Mouse (Mus musculus): ENCODE data around the gene Tmem151b.

The Tmem151b gene

DNA sequence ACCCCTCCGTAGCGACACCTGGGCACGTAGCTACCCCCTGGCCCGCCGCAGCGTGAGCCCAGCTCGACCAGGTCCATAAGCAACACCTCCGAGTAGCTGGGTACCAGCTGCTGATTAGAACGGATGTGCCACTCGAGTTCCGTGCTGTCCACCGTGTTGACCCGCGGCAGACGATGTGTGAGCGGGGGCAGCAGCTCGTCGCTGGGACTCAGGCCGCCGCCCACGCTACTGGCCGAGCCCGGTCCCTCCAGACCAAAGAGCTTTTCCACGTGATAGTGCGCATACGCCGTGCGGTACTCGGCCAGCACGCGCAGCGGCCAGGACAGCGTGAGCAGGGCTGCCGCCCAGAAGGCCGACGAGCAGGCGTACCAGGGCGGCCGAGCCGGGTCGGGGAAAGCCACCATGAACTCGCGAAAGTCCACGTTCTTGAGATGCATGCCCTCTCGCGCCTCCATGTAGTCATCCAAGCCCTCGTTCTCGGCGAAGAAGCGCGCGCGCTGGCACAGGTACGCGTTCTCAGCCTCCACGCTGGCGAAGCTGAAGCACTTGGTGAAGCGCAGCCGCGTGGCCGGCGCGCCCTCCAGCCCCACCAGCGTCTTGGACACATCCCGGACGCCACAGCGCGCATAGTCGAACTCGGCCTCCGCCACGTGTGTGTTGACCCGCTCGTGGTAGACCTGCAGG, 4.1 kb downstream of the Tmem151b start:
- no peak for DNase-seq (ENCODE audit: low read depth)

DNA sequence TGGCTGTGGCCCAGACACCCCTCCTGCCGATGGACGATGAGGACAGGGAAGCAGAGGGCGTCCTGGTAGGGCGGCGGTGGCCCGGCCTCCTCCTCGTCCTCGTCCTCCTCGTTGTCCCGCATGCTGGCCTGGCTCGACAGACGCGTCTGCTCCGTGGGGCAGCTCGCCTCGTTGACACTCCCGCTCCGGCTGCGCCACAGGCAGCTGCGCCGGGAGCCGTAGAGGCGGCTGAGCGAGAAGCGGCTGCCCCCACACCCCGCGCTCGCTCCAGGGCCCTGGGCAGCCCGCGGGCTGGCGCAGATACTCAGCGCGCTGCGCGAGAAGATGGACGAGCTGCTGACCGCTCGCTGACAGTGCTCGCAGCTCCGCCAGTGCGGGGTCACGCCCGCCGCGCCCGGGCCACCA, 4.6 kb downstream of the Tmem151b start:
- no peak for DNase-seq (ENCODE audit: low read depth)

DNA sequence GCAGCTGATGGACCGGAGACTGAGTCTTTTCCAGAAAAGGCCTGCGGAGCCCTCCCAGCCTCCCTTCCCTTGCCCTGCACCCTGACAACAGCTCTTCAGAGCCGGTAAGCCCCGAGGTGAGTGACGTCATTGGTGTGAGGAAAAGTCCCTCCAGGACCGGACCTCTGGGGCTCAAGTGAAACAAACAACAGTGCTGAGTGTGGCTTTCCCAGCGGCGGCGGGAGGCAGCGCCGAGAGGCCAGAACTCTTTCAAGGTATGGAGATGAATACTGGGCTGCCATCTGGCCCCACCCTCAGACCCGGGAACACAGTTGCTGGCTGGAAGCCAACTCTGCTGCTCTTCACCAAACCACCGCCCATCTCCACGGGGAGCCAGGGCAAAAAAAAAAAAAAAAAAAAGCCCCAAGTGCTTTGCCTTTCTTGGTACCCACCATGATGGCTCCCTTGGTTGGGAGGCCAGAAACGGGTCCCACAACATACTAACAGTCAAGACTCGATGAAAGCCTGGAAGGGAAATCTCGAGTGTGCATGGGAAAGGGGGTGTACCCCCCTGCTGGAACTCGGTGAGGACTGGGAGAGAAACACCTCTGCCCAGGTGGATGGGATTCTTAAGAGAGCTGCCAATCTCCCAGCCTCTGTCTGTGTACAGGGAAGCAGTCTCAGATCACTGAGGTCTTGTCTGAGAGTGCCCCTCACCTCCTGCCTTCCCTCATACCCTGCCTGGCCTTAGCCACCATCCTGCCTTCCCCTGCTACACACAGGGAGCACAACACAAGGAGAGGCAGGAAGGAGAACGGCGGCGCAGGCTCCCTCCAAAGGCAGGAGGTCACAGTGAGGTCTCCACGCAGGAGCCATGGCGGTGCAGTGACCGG, 5.2 kb downstream of the Tmem151b start:
- DNase-seq (ENCODE audit: low read depth) = no peak

DNA sequence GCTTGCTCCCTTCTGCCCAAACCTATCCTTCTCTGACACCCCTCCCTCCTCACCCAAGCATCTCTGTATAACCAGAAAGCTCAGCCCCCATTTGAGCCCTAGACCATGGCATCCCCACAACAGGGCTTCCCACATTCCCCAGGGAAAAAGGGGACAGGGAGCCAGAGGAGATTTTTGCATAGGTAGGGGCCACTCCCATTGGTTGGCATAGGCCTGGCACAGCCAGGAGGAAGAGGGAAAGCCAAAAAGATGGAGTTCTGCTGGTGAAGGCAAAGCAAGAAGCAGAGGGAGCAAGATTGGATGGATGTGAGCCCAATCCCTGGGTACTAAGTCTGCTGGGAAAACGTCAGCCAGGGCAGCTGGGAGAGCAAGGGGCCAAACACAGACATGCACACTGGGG, 6.4 kb downstream of the Tmem151b start:
- DNase-seq (ENCODE audit: low read depth) = no peak

DNA sequence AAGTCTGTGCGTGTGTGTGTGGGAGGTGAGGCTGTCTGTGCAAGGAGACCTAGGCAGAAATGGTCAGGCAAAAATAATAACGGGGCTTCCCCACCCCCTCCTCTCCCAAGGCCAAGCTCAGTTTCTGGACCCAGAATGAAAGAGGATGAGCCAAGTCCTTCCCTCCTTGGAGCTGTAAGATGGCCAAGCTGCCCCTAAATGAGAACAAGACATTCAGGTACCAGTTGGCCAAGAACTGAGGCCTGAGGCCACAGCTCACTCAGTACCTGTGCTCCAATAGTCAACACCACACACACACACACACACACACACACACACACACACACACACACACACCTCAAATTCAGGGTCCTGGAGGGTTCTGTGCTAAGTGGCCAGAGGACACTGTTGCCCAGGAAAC, 6.8 kb downstream of the Tmem151b start:
- DNase-seq (ENCODE audit: low read depth) = no peak

DNA sequence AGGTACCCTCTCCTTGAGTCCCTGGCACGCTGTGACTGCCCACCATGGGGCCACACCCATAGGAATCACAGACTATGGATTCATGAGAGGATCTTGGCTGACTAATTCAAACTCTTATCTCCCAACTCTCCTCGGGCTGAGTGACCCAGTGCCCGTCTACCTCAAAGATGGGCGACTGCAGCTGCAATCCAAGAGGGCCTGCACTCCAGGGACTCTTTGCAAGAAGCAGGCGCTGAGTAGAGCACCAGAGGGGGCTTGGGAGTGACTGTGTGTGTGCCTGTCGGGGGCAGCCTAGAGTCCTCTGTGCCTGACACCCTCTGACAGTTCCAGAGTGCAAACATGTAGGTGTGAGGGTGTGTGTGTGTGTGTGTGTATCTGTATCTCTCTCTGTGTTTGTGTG, 7.3 kb downstream of the Tmem151b start:
- DNase-seq (ENCODE audit: low read depth) = no peak

DNA sequence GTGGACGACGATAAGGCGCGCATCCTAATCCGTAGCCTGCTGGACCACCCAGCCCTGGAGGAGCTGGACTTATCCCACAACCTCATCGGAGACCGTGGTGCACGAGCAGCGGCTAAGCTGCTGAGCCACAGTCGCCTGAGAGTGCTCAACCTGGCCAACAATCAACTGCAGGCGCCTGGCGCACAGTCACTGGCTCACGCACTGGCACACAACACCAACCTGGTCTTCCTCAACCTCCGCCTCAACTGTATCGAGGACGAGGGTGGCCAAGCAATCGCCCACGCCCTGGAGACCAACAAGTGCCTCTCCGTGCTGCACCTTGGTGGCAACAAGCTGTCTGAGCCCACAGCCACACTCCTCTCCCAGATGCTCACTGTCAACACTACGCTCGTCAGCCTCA, 9.8 kb downstream of the Tmem151b start:
- DNase-seq (ENCODE audit: low read depth) = no peak

DNA sequence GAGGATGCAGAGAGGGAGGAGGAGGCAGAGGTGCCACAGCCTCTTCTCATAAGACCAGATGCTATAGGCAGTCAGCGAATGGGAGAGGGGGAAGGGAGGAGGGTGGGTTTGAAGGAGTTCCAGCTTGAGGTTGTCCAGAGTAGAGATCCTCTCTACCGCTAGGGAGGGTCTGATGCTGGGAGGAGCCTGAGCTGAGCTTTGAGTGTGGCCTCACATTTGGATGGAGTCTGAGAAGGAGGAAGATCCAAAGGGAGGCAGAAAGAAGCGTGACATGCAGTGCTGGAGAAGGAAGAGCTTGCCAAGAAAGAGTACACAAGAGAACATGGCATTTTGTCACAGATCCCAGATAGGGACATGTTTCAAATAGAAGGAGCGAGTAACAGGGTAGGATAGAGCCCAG, 11.1 kb downstream of the Tmem151b start:
- no peak for DNase-seq (ENCODE audit: low read depth)

DNA sequence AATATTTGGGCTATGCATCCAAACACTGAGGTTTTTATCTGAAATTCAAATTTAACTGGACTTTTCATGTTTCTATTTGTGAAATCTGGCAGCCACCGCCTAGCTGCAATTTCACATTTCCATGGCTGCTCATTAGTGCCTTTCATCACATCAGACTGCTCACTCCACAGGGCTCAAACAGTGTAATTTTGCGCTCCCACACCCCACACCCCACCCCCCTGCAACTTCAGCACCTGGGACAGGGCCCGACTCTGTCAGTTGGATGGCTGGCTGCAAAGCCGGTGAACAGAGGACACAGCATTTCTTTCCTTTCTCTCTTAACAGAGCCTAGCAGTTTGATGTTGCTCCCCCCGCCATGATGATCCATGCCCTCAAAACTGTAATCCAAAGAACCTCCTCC, 13.2 kb downstream of the Tmem151b start:
- no peak for DNase-seq (ENCODE audit: low read depth)

DNA sequence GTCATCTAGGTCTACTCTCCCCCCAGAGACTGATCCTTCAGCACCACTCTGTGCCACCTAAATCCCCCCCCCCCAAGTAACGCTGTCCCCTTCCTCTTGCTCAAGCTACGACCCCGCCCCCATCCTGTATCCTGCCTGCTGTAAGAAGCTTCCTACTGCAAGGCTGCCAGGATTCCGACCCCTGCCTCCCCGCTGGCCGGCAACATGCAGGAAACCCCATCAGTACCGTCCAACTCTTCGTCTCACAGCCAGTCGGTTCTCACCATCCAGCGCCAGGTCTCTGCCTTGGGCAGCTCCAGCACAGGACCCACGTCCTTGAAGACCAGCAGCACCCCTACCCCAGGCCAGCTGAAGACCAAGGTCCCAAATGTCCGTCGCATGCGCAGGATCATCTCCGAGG, 16.6 kb downstream of the Tmem151b start:
- no peak for DNase-seq (ENCODE audit: low read depth)

DNA sequence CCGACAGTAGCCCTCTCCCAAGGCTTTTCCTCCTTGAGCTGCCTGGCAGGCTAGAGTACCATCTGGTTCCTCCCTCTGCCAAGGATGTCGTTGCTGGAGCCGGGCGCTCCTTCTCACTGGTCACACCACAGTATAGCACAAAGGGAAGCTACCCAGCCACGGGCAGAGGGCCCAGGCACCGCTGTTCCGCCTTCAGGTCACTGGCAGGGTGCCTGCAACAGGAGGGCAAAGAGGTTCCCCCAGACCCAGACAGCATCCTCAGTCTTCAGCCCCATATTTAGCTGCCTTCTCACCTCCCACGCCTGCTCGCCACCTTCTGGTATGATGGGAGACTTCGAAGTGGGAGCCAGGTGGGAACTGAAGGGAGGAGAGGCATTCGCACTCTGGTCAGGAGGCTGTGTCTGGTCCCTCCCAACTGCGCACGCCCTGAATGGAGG, 19.1 kb downstream of the Tmem151b start:
- no peak for DNase-seq (ENCODE audit: low read depth)

DNA sequence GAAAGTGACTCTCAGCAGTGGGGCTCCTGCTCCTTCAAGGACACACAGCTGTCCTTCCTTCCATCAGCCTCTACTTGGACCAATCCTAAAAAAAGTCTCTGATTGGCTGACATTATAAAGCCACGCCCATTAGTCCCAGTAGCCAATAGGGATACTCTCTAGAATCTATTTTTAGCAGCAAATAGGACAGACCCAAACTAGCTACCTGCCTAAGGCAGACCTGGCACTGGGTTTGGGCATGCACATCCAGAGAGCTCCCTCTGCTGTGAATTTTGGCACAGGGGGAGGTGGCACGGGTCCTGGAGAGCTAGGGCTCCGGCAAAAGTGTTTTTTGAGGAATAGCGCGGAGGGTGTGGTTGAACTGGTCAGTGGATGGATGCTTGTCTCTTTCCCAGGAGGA, 22.9 kb downstream of the Tmem151b start:
- DNase-seq (ENCODE audit: low read depth) = no peak

DNA sequence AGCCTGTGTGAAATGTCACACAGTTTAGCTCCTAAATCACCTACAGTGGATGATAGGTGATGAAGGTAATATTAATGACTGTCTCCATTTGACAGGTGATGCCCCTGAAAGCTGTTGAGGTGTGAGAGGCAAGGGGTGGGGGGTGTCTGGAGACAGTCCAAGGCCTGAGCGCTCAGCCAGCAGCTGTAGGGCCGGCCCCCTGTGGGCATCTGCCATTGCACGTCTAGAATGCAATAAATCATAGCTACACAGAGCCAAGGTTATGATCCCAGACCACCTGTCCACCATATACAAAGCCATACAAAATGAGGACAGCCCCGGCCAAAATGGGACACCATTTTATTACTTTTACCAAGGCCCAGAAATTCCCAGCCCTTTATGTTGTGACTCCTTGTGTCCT, 24.5 kb downstream of the Tmem151b start:
- no peak for DNase-seq (ENCODE audit: low read depth)

DNA sequence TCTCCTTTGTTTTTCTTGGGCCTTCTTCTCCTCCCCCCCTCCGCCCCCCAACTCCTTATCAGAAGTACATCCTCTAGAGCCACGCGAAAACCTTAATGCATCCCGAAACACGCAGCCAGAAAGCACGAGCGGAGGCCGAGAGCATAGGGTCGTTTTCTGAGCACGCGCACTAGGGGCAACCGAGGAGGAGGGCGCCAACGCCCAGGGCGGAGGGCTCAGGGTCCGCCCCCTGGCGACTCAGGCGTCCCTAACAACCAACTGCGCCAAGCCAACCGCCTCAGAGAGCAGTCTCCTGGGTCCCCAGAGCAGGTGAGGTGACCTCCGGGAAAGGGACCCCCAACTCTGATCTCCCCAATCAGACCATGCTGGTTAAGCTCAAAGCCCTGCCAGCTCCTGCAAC, 26.2 kb downstream of the Tmem151b start, which contains the start of gene Tcte1:
Gene Tcte1, plus strand, starts transcription at position 172 of the 400 bp plus-strand sequence.
- DNase-seq (ENCODE audit: low read depth) = no peak

DNA sequence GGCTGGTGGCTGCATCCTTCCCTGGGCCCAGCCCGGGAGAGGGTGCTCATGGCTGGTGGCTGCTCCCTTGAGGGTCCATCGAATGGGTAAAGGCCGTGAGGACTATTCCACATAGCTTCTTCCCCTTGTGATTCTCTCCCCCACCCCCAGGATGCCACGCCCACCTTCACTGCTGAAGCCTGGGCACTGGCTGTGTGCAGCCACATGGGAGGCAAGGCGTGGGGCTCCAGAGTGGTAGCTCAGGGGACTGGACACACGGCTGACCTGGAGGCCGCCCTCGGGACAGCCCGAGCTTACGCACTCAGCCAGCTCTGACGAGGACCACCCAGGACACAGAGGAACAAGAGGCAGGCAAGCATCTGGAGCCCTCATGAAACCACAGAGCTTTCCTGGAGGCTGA, 29.3 kb downstream of the Tmem151b start:
- no peak for DNase-seq (ENCODE audit: low read depth)

DNA sequence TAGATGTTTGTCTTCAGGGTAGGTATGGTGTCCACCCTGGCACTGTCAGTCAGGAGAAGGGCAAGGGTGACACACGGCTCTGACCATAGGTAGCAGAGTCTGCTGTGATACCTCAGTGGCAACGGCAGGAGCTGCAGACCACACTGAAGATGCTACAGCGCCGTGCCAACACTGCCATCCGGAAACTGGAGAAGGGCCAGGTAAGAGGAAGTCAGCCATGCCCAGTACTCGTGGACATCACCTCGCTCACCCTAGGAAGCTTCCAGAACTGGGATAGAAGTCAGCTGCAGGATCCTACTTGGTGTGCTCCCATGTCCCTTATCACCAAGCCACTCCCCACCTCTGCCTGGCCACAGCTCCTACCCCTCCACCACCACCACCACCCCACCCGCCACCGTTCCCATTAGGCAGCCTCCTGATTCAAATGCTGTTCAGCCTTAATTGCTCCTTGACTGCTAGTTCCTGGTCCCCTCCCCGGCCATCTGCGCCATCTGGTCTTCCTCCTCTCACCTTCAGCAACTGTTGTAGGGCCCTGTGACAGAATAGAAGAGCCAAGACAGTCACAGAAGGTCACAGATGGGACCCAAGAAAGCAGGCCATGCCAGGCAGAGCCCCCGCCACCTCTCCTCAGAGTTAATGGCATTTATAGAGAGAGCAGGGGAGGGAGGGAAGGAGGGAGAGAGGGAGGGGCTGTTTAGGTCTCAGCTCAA, 30.6 kb downstream of the Tmem151b start:
- DNase-seq (ENCODE audit: low read depth) = no peak

DNA sequence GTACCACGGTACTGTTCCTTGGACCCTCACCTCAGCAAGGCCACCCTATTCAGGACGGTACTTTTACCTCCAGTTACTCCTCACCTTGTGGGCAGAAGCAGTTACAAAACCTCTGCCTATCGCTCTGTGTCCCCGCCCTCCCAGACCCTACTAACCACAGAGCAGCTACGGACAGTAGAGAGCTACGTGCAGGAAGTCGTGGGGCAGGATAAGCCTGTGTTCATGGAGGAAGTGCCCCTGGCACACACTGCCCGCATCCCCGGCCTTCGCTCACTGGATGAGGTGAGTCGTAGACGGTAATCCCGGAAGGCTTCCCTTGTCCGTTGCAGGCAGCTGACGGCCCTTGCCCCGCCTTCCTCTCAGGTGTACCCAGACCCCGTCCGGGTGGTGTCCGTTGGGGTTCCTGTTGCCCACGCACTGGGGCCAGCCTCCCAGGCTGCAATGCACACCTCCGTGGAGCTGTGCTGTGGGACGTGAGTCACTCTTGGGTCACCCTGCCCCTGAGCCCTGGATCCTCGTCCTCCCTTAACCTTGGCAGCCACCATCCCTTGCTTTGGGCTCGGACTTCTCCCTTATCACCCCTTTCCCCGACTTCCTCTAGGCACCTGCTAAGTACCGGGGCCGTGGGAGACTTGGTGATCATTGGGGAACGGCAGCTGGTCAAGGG, 31.8 kb downstream of the Tmem151b start:
- no peak for DNase-seq (ENCODE audit: low read depth)

DNA sequence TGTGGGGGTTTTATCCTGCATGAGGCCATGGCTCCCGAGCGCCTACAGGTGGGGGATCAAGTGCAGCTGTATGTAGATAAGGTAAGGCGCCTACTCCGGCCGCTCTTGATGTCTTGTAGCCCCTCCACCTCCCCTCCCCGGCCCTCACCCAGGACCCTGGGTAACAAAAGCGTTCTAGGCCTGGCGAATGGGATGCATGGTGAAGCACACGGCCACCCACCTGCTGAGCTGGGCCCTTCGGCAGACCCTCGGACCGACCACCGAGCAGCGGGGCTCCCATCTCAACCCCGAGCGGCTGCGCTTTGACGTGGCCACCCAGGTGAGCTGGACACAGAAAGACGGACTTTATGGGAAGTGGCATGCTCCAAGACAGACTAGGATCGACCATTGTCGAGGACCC, 32.3 kb downstream of the Tmem151b start:
- no peak for DNase-seq (ENCODE audit: low read depth)

DNA sequence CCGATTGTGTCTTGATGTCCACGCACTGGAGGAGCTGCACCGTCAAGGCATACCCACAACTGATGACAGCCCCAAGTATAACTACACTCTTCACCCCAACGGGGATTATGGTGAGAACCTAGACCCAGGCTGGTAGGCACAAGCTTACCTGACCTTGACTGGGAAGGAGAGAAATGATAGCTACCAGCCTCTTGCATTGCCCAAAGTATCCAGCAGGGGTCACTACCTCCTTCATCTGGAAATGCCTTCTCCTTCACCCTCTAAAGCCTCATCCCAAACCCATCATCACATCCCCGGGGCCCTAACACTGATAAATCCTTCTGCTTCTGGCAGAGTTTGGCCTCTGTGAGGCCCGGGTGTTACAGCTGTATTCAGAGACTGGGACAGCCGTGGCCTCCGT, 33.0 kb downstream of the Tmem151b start:
- peak; percentile 19 for DNase-seq (ENCODE audit: low read depth)

DNA sequence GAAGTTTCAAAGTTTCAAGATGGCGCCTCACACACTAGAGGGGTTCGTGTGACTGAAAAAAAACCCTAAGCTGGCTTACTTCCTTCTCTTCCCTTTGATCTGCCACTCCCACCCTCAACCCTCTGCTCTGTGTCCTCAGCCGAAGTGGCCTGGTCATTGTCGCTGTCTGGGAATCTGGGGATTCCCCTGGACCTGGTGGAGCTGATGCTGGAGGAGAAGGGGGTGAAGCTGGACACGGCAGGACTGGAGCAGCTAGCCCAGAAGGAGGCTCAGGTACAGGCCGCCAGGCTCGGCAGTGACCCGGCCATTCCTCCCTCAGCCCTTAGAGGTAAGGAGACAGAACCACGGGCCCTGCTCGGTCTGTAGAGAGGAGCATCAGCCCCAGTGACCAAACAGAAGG, 33.7 kb downstream of the Tmem151b start:
- DNase-seq (ENCODE audit: low read depth) = no peak

DNA sequence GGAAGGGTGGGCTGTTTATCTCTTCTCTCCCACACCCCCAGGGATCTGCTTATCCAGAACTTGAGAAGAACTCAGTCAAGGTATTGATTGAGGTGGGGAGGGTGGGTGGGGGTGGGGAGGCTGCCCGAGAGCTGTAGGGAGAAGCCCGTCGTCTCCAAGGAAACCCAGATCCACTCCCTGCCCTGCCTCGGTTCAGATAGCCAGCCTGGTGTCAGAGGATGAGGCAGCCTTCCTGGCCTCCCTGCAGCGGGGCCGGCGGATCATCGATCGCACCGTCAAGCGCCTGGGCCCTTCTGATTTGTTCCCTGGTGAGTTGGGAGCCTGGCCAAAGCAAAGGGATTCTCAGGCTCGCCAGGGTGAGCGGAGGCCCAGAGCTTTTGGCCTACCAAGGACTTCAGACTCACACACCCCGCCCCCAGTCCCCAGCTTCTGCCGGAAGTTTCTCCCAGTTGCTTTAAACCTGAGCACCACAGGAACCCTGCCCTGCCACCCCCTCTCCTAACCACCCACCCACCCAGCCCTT, 34.2 kb downstream of the Tmem151b start:
- no peak for DNase-seq (ENCODE audit: low read depth)

DNA sequence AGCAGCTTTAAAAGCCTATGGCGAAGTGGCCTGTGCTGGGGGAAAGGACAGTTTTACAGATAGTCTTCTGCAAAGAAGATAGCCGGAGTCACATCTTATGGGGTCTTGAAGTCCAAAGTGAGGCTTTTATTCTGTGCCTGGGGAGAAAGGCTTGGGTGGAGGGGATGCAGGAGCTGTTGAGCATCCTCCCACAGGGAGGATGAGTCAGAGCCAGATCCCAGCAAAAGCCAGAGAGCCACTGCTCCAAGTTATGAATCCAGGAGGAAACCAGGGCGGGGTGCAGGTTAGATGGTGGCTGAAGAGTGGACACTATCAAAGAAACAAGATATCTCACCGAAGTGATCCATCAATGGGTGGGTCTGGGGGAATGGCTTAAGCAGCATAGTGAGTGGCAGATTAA, 37.7 kb downstream of the Tmem151b start:
- DNase-seq (ENCODE audit: low read depth) = no peak
